Mouse (Mus musculus): Measurements from ENCODE around the gene Tbc1d16.
"Not testable (repeated sequence)": the region's sequence is repeated elsewhere in the genome, so short reads cannot be mapped to it uniquely, and the experiment has no call there.

Tbc1d16 gene

DNA sequence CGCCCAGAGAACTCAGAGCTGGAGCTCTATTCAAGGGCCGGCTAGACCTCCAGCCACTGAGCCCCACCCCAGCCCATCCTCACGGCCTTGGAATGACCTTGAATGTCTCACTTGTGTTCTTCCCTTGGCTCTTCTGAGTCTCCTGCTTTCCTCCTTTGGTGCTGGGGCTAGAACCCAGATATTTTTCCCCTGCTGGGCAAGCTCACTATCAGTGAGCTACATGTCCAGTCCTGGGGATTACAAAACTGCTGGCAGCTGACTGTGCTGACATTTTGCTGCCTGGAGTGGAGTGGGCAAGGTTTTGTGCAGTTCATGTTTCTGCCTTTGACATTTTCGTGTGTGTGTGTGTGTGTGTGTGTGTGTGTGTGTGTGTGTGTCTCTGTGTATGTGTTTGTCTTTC is 111.3 kb downstream of the Tbc1d16 start:
- DNase-seq (ENCODE audit: low spot score), result no peak

DNA sequence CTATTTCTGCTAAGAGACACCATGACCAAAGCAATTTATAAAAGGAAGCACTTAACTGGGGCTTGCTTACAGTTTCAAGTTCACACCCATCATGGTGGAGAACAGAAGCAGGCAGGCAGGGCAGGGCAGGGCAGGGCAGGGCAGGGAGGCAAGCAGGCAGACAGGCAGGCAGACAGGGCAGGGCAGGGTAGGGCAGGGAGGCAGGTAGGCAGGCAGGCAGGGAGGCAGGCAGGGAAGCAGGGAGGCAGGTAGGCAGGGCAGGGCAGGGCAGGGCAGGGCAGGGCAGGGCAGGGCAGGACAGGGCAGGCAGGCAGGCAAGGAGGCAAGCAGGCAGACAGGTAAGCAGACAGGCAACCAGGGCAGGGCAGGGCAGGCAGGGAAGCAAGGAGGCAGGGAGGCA is 115.6 kb downstream of the Tbc1d16 start:
- DNase-seq (ENCODE audit: low spot score), result no peak

DNA sequence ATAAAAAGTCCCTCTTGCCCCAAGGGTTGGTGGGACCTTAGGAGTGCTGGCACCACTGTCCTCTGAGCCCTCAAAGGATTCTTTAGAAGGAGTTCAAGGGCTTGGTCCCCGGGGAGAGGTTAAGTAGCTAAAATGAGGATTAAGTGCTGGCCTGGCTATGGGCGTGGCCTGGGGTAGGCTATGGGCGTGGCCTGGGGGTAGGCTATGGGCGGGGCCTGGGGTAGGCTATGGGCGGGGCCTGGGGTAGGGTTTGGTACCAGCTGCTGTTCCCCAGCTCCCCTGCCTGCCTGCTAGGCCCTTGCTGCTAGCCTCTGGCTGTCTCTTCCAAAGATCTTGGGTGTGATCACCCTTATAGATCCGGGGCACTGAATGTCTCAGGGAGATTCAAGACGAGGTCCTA is 117.0 kb downstream of the Tbc1d16 start:
- DNase-seq (ENCODE audit: low spot score), result no peak

DNA sequence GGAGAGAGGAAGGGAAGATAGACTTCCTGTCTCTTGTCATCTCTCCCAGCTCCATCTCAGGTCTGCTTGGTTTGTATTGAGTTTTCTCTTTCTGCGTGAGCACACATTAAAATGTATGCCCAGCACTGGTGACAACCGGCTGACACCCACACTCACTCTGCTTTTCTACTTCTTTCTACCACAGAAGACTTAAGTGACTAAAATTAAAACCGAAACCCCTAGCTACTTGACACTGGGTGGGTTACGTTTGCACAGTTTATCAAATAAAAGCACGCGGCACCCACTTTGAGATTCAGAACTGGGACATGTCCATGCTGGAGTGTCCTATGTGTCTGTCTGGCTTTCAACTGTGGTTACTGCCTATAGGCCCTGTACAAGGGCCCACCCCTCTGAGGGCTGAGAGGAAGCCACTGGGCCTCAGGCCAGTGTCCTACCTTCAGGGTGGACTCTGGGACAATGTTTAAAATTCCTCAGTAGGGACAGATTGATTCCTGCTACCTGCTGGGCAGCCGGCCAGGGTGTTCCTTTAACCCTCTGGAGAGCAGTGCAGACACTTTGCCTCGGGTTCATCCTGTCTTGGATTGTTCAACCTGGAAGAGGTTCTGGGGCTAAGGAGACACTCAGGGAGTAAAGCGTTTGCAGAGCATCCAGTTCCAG is 118.8 kb downstream of the Tbc1d16 start:
- DNase-seq (ENCODE audit: low spot score), result no peak

DNA sequence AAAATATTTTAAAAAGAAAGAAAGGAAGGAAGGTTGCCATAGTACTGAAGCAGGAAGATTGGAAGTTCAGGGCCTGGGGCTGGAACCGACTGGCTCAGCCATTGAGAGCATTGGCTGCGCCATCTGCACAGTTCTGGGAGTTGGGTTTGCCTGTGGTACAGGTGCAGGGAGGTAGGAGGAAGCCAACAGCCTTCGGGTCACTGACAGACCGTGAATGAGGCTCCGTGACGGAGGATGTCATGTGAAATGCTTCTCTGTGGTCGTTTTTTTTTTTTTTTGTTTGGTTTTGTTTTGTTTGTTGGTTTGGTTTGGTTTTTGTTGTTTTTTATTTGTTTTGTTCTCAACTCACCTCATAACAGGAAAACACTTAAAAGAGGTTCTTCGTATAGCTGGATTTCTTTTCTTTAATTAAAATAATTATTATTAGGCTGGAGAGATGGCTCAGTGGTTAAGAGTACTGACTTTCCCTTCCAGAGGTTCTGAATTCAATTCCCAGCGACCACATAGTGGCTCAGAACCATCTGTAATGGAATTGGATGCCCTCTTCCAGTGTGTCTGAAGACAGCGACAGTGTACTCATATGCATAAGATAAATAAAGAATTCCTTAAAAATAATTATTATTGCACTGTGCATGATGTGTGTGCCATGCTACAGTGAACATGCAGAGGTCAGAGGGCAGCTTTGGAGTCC is 119.6 kb downstream of the Tbc1d16 start:
- DNase-seq (ENCODE audit: low spot score), result no peak

DNA sequence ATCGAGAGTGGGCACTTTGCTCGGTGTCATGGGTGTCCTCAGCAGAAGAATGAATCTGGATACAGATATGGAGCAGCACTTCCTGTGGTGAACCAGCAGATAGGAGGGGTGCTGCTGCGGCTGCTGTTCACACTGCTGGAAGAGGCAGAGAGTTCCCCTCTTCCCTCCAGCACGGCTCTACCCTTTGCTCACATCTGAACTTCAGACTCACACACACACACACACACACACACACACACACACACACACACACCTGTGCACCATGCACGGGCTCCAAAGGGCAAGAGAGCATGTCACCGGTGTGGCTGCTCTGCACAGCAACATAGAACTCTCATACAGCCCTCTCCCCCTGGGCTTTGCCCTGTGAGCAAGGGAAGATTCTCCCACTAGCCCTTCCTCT is 122.0 kb downstream of the Tbc1d16 start:
- DNase-seq (ENCODE audit: low spot score), result no peak

DNA sequence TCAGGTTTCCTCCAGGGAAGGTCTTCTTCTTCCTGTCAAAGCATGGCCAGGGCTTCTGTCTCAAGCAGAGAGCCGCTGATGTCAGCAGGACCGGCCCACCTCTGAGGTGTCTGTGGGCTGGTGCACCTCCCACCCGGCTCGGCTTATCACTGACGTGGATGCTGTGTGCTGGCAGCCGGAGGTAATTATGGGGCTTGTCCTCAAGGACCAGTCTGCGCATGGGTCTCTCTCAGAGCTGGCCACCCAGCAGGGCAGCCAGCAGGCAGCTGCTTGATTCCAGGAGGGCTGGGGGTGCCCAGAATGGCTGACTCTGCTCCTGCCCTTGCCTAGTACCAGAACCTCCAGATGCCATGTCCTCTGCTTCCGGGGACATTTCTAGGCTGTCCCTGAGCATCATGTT is 122.6 kb downstream of the Tbc1d16 start:
- DNase-seq (ENCODE audit: low spot score), result no peak

DNA sequence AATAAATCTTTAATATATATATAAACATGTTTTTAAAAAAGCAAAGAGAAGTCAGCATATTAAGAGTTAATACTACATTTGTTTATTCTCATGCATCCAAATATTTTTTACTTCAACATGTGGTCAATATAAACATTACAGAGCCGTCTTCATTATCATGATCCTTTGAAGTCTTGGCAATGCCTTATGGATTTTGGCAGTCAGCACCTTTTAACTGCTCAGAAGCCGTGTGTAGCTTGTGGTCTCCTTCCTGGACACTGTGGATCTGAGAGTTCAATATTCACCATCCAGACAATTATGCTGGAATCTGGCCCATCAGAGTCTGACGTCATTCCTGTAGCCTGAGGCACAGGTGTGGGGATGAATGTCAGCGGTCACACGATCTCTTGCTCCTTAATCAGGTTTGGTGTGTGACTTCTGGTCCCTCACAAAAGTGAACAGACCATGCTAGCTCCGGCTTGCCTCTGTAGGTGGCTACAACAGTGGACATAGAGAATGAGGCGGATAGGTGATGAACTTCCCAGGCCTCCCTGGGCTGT is 123.2 kb downstream of the Tbc1d16 start:
- DNase-seq (ENCODE audit: low spot score), result no peak

DNA sequence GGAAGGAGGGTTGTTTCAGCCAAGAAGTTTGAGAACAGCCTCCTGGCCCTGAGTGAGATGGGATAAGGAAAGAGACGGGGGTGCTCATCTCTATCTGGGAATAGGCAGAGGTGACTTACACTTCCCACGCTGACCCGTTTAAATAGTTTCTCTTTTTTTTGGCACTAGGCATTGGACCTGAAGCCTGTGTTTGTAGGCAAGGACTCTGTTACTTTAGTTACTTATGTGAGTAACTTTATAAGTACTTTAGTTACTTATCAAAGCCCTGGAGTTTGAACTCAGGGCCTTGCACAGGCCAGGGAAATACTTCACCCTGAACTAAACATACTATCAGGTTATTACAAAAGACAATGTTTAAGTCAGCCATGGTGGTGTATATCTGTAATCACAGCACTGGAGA is 124.3 kb downstream of the Tbc1d16 start:
- no peak for DNase-seq (ENCODE audit: low spot score)

DNA sequence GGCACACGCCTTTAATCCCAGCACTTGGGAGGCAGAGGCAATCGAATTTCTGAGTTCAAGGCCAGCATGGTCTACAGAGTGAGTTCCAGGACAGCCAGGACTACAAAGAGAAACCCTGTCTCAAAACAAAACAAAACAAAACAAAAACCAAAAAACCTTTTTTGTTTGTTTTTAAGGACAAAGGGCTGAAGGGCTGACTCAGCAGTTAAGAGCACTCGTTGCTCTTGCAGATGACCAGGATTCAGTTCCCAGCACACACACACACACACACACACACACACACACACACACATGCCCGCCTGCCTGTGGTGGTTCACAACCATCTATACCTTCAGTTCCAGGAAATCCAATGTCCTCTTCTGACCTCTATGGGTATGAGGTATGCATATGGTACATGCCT is 127.9 kb downstream of the Tbc1d16 start:
- not testable (repeated sequence) for DNase-seq (ENCODE audit: low spot score)

DNA sequence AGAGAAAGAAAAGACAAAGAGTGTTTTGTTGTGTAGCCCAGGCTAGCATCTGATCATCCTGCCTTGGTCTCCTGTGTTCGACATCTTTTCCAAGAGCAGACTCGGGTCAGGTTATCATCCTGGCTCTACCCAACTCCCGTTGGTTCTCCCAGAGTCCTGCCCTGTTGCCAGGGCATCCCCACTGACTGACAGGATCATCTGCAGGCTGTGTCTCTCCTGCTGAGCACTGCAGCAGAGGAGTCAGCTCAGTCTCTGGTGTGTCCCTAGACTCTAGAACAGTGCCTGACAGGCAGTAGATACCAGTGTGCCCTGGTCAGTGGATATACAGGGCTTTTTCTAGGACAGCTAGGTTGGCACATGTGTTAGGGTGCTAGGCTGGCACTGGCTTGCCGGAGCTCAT is 130.1 kb downstream of the Tbc1d16 start:
- DNase-seq (ENCODE audit: low spot score), result no peak

DNA sequence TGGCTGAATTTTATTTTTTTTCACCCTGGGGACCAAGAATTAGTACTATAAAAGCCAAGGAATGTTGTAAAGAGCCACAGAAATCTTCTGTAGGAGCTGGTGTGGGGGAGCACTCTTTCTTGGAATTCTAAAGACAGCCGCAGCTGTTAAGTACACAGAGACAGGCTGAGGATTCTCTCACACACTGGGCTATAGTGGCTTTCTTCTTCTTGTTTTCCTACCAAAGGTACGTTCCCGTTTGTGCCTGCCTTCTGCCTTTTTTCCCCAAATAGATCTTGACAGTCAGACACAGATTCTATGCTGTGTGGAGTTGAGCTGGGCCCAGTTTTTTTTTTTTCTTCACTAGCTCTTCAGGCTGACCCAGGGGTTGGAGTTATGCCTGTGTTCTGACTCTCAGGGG is 132.9 kb downstream of the Tbc1d16 start:
- DNase-seq (ENCODE audit: low spot score), result no peak

DNA sequence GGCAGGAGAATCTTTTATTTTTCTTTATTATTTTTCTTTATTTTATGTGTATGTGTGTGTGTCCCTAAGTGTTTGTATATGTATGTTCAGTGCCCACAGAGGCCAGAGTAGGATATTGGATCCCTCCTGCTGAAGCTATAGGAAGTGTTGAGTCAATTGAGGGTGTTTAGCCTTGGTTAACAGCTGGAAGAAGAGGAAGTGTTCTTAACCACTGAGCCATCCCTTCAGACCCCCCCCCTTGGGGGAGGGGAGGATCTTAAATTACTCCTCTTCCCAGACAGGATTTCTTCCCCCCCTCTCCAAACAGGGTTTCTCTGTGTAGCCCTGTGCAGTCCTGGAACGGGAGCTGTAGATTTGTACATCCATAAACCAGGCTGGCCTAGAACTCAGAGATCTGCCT is 135.0 kb downstream of the Tbc1d16 start:
- no peak for DNase-seq (ENCODE audit: low spot score)
